Mouse (Mus musculus) T-helper 17 cell (primary cell): Measurements from ENCODE around the gene Marveld1.

ENCODE experiments used
- in situ Hi-C, 2 experiments: fragments of 300-600 bp; cut with MboI, MseI; formaldehyde crosslinking; loops; 1 replicate in 1 of 2; 2 replicates in 1 of 2; pipeline ENCODE4 v1.15.1; 2025; ENCODE audit warnings: high pct_unique_total_duplicates in 2 of 2

The Marveld1 gene

DNA sequence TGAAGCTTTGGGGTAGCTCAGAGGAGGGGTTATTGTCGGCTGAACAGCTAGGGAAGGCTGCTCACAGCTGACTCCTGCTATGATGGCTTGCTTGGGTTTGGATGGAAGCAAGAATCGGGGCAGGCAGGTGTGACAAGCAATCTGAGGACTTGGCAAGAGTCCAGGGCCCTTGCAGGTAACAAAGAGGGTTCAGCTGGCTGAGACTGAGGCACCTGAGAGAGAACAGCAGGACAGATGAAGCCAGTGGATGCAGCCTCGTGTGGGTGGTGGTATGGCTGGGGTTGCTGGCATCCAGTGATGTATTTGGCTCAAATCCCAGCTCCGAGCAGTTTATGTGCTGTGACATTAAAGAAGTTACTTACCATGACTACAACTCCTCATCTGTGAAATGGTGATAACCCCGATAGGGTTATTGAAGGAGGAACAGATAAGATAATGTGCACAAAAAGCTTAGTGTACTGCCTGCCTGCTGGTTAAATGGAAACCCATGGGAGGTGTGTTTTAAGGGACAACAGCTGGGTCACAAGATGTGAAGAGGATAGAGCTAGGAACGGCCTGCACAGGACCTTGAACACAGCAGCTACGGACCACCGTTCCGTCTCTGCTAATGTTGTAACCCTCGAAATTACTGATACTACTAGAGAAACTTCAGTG is 22.2 kb downstream of the Marveld1 start:
- in situ Hi-C loops: loop anchor here in 1 of 2 experiments (10.0 kb wide), 2 partner anchors 75 to 135 kb away; partner anchors contain the start of genes Ankrd2 and Pi4k2a

DNA sequence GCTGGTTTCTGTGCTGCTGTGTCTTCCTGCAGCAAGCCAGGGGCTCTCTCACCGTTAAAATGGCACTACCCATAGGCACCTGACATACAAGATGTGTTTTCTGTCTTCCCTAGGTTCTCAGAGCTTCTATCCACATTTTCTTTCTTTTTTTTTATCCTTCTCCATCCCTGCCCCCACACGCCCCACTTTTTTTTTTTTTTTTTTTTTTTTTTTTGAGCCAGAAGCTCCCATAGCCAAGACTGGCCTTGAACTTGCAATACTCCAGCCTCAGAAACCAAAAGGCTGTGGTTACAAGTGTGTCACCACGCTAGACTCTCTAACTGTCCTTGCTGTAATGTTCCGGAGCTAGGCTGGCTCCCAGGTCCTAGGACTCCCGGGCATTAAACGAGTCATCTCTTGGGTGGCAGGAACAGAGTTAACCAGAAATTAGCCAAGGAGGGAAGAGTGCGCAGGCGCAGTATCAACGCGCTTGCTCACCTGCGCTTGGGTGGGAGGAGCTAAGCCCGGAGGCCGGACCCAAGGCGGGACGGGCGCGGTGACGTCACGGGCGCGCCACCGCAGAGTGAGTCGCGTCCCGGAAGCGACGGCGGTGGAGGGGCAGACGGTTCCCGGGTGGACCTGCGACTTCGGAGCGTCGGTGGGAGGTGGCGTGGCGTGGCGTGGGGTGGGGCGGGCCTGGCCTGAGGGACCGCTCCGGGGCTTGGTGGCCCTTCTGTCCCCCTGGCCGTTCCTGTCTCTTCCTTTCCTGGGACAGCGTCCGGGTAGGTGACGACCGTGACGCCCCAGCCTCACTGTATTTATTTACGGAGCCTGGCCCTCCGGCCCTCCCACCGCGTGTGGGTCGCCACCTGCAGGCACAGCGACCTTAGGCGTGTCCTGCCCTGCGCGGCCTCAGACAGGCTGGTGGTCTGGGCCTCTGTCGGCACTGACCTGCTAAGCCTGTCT is 23.1 kb downstream of the Marveld1 start:
- in situ Hi-C loops: loop anchor here in 1 of 2 experiments (10.0 kb wide), 1 partner anchor 605 kb away; the partner anchor contains the start of gene Hps1

DNA sequence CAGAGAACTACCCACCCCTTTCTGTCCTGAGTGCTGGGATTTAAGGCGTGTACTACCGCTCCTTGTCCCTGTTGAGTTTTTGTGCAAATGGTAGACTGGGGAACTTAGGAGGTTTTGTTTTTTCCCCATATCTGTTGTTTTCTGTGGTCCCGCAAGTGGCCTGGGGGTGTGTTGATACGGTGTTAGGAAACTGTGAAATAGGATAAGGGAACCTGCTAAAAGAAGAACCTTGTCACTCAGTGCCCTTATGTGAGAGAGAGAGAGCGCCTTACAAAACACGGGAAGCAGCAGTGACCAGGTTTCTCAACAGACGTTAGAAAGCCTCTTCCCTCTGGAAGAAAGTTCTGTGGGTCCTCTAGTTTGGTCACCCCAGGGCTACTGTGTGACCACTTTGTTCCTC is 29.6 kb downstream of the Marveld1 start:
- in situ Hi-C loops: loop anchor here in 1 of 2 experiments (10.0 kb wide), 1 partner anchor 598 kb away; the partner anchor contains the start of gene Hps1

DNA sequence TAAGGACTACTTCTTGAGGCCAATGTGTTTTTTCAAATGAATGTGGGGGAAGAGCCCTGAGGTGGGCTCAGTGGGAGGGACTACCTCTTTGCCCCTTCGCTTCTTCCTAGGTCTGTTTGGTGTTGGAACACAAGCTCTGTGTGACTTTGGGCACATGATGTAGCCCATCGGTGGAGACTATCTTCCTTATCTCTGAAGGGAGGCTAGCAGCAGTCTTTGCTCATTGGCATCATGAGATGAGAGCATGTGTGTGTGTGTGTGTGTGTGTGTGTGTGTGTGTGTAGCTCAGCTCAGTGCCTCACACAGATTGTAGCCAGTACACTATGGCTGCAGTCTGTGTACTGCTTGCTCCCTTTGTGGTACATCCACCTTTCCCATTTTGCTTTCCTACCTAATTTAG is 30.3 kb downstream of the Marveld1 start:
- in situ Hi-C loops: loop anchor here in 1 of 2 experiments (10.0 kb wide), 1 partner anchor 597 kb away; the partner anchor contains the start of gene Hps1

DNA sequence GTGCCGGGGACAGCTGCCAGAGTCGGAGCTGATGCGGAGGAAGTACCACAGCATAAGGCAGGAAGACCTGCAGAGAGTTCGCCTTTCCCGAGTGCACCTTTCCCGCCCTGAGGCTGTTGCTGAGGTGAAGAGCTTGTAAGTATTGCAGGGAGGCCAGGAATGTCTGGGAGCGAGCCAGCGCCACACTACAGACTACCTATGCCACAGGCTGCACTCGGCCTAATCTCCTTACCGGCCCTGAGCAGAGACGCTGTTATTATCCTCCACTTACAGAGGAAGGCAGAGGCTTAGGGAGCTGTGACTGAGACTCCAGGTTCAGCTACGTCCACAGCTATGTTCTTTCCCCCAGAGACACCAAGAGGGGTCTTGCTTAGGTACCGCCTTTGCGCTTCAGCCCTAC is 32.2 kb downstream of the Marveld1 start:
- in situ Hi-C loops: loop anchor here in 1 of 2 experiments (10.0 kb wide), 1 partner anchor 595 kb away; the partner anchor contains the start of gene Hps1

DNA sequence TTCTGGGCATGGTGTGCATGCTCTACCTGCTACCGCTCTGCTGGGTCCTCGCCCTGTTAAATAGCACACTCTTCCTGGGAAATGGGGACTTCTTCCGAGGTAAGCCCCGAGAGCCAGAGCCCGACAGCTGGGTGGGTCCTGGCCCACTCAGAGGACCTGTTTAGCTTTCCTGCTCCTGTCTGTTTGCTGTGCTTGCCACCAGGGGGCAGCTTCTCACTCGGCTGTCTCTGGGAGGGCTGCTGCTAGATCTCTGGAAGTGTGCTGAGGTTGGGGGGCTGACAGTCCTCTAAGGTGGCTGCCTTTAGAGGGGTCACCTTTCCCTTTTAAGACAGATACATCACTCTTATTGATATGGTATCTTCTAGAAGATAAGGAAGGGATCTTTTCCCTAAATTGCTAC is 35.5 kb downstream of the Marveld1 start:
- in situ Hi-C loops: no loop called here

DNA sequence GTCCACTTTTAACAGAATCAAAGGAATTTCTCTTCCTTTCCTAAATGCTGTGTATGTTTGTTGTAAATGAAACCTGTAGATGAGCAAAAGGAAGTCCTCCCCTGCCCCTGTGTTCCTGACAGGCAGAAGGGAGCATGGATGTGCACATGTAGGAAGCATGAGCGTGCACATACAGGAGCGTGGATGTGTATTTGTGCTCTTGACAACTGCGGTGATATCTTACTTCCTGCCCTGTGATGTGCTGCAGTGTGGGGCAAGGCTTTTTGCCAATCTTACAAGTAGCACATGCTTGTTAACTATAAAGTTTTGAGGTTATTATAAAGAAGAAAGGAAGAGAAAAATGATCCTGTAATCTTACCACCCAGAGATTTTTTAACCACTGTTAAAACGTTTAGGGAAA is 42.5 kb downstream of the Marveld1 start:
- in situ Hi-C loops: loop anchor here in 1 of 2 experiments (5.0 kb wide), 1 partner anchor 83 kb away; no protein-coding TSS in a partner anchor

DNA sequence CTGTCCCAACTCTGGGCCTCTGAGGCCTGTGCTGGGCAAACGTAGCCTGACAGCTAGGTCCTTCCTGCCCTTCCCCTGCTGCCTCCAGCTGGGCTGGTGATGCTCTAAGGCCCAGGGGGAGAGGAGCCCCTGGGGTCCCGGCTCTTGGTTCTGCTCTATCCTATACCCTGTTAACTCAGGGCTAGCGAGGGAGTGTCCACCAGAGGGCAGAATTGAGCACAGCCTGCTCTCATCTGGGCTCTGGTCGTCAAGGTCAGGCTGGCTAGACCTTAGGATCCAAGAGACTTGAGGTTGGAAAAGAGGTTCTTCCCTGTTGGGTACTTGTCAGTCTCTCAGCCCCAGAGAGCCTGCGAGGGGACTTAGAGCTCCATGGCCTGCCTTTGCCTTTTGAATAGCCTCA is 43.3 kb downstream of the Marveld1 start:
- in situ Hi-C loops: loop anchor here in 1 of 2 experiments (5.0 kb wide), 1 partner anchor 82 kb away; no protein-coding TSS in a partner anchor

DNA sequence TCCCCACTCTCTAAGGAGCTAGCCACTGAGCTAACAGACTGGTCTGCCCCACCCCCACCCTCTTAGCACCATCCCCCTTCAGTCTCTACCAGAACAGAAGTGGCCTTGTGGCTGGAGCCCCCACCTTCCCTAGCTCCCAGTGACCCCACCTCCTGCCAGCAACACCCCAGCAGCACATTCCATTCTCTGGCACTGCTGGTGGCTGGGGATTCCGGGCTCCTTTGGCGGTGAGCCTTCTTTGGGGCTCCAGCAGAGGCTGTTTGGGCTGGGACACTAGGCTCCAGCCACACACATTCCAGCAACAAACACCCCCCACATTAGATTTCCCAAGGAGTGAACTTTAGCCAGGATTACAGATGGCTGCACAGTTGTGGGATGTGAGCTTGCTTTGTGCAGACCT is 46.1 kb downstream of the Marveld1 start:
- in situ Hi-C loops: loop anchor here in 1 of 2 experiments (5.0 kb wide), 1 partner anchor 79 kb away; no protein-coding TSS in a partner anchor

DNA sequence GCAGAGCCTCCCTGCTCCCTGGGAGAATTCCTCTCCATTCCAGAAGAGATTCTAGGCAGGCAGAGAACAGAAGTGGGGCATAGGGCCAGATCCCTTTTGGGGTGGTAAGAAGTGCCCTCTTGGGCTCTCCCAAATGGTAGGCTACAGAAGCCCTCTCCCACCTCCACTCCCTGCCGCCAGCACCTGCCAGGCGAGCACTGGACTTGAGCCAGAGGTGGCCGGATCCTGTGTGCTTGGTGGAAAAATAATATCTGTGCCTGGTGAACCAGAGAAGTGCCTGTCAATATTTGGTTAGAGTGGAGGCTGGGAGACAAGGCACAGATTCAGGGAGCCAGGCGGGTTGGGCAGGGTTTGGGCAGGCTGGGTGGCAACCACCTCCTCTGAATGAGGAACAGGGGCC is 49.2 kb downstream of the Marveld1 start:
- in situ Hi-C loops: loop anchor here in 1 of 2 experiments (5.0 kb wide), 1 partner anchor 76 kb away; no protein-coding TSS in a partner anchor

DNA sequence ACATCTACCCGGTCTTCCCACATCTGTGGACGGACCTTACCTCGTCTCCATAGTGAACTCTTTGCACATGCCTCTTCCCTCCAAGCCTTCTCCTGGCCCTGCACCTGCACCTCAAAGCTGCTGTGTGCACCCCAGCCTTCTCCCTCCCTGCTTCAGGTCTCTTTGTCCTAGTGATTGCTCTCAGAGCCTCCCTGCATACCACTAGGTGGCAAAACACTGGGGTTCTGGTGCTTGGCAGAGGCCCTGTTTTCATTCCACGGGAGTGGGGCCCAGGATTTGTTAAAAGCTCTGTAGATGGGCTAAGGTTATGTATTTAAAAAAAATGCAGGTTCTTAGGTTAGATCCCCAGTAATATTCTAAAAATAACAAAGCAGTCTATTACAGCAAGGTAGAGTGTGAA is 49.9 kb downstream of the Marveld1 start:
- in situ Hi-C loops: loop anchor here in 1 of 2 experiments (5.0 kb wide), 1 partner anchor 75 kb away; no protein-coding TSS in a partner anchor

DNA sequence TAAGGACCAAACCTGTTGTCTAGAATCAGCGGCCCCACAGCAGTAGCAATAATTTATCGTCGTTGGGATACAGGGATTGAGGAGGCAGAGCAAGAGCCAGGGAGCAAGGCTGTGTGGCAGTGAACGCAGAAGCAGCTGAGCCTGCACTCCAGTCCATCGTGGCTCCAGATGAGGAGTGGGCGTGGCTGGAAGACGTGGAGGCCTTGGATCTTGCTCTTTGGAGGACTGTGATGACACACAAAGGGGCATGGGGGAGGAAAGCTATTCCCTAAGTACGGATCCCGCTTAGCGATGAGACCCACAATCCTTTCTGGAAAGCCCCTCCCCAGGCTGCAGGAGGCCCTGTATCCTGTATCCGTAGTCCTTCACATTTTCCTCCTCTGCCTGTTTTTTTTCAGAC is 50.8 kb downstream of the Marveld1 start:
- in situ Hi-C loops: loop anchor here in 1 of 2 experiments (5.0 kb wide), 1 partner anchor 74 kb away; no protein-coding TSS in a partner anchor
